Mouse (Mus musculus): ENCODE results near the gene Bcl2l14. TPM values are rescaled to one million over a fixed set of nuclear protein-coding genes. Genes with fewer than 3 reads are reported as not detected.

Bcl2l14 gene
- polyA plus RNA-seq, 2 experiments = 0.26 to 0.99 TPM

- 28% methylated on average over 5 of the region's 5 CpGs for WGBS
- H3K9ac ChIP-seq (ENCODE audit: low read depth, low read length, severe bottlenecking) = no peak overlapping the region
- H3K27me3 ChIP-seq (ENCODE audit: control insufficient read depth, insufficient read depth, low read length) = no peaks in the 10 kb centered on the region
- TF ChIP-seq POLR2A (IDR thresholded peaks at IDR 0.05; ENCODE audit: borderline replicate concordance, extremely low read depth, insufficient read depth, insufficient read length) = no peak
- no peak overlapping the region for H3K4me3 ChIP-seq (replicated peaks; ENCODE audit: low read length)
- H3K27ac ChIP-seq (replicated peaks; ENCODE audit: low read depth, low read length) = peak overlapping the region; percentile 55
- no peak for ATAC-seq (ENCODE audit: low FRiP score, low read depth)
- peak; percentile 28 for DNase-seq (ENCODE audit: low spot score)
- no peaks in the 10 kb centered on the region for H3K36me3 ChIP-seq (ENCODE audit: control insufficient read depth, insufficient read depth, low read length)
- H3K9me3 ChIP-seq (ENCODE audit: control insufficient read depth, low read length) = no peaks in the 10 kb centered on the region
- H3K4me2 ChIP-seq (replicated peaks; ENCODE audit: low read depth, low read length, severe bottlenecking) = 0 out of 2 replicates have a peak overlapping the region, but pooled peaks have one; percentile 16
- H3K4me1 ChIP-seq (ENCODE audit: control insufficient read depth, insufficient read depth, low read length) = peaks cover 31% of the 10 kb centered on the region
Observed at GRCm38 (mm10) chr6:134428455-134428854, 32.3 kb downstream of the Bcl2l14 start.

- no peak for TF ChIP-seq POLR2A (IDR thresholded peaks at IDR 0.05; ENCODE audit: borderline replicate concordance, extremely low read depth, insufficient read depth, insufficient read length)
- Histone ChIP-seq H3K36me3 (ENCODE audit: control insufficient read depth, insufficient read depth, low read length) (no peaks in the 10 kb centered on the region), H3K4me1 (ENCODE audit: control insufficient read depth, insufficient read depth, low read length) (peaks cover 39% of the 10 kb centered on the region), H3K9me3 (ENCODE audit: control insufficient read depth, low read length) (no peaks in the 10 kb centered on the region), H3K27ac (replicated peaks; ENCODE audit: low read depth, low read length) (no peak overlapping the region), H3K4me2 (replicated peaks; ENCODE audit: low read depth, low read length, severe bottlenecking) (no peak overlapping the region), H3K27me3 (ENCODE audit: control insufficient read depth, insufficient read depth, low read length) (no peaks in the 10 kb centered on the region), H3K9ac (ENCODE audit: low read depth, low read length, severe bottlenecking) (no peak overlapping the region), H3K4me3 (replicated peaks; ENCODE audit: low read length) (no peak overlapping the region)
- 48% methylated on average over 9 of the region's 9 CpGs for WGBS
- DNase-seq (ENCODE audit: low spot score) (peak; percentile 70), ATAC-seq (ENCODE audit: low FRiP score, low read depth) (peak; percentile 29)
Observed at GRCm38 (mm10) chr6:134430161-134430799, 34.2 kb downstream of the Bcl2l14 start.

GRCm38 (mm10) chr6:134431583-134431982 lies 35.5 kb downstream of the Bcl2l14 start:
- ATAC-seq (ENCODE audit: low FRiP score, low read depth) = no peak
- Histone ChIP-seq H3K36me3 (ENCODE audit: control insufficient read depth, insufficient read depth, low read length) (no peaks in the 10 kb centered on the region), H3K27me3 (ENCODE audit: control insufficient read depth, insufficient read depth, low read length) (no peaks in the 10 kb centered on the region), H3K27ac (replicated peaks; ENCODE audit: low read depth, low read length) (no peak overlapping the region), H3K9ac (ENCODE audit: low read depth, low read length, severe bottlenecking) (no peak overlapping the region), H3K9me3 (ENCODE audit: control insufficient read depth, low read length) (no peaks in the 10 kb centered on the region), H3K4me3 (replicated peaks; ENCODE audit: low read length) (no peak overlapping the region), H3K4me1 (ENCODE audit: control insufficient read depth, insufficient read depth, low read length) (peaks cover 39% of the 10 kb centered on the region), H3K4me2 (replicated peaks; ENCODE audit: low read depth, low read length, severe bottlenecking) (no peak overlapping the region)
- TF ChIP-seq POLR2A (IDR thresholded peaks at IDR 0.05; ENCODE audit: borderline replicate concordance, extremely low read depth, insufficient read depth, insufficient read length) = no peak
- DNase-seq (ENCODE audit: low spot score) = no peak
- 71% methylated on average over 4 of the region's 4 CpGs for WGBS

GRCm38 (mm10) chr6:134433281-134433680 lies 37.2 kb downstream of the Bcl2l14 start:
- WGBS = 92% methylated on average over 3 of the region's 3 CpGs

GRCm38 (mm10) chr6:134434044-134434443 lies 37.9 kb downstream of the Bcl2l14 start:
- 51% methylated on average over 6 of the region's 6 CpGs for WGBS
- H3K9me3 ChIP-seq (ENCODE audit: control insufficient read depth, low read length) = no peaks in the 10 kb centered on the region

More at GRCm38 (mm10) chr6:134433281-134433680, 37.2 kb downstream of the Bcl2l14 start:
- DNase-seq (ENCODE audit: low spot score) (no peak), ATAC-seq (ENCODE audit: low FRiP score, low read depth) (no peak)
- no peak for TF ChIP-seq POLR2A (IDR thresholded peaks at IDR 0.05; ENCODE audit: borderline replicate concordance, extremely low read depth, insufficient read depth, insufficient read length)
- no peak overlapping the region for H3K9ac ChIP-seq (ENCODE audit: low read depth, low read length, severe bottlenecking)
- no peak overlapping the region for H3K4me2 ChIP-seq (replicated peaks; ENCODE audit: low read depth, low read length, severe bottlenecking)
- H3K9me3 ChIP-seq (ENCODE audit: control insufficient read depth, low read length) = no peaks in the 10 kb centered on the region
- H3K4me1 ChIP-seq (ENCODE audit: control insufficient read depth, insufficient read depth, low read length) = peaks cover 45% of the 10 kb centered on the region
- no peaks in the 10 kb centered on the region for H3K36me3 ChIP-seq (ENCODE audit: control insufficient read depth, insufficient read depth, low read length)
- H3K27me3 ChIP-seq (ENCODE audit: control insufficient read depth, insufficient read depth, low read length) = no peaks in the 10 kb centered on the region
- H3K4me3 ChIP-seq (replicated peaks; ENCODE audit: low read length) = no peak overlapping the region
- H3K27ac ChIP-seq (replicated peaks; ENCODE audit: low read depth, low read length) = no peak overlapping the region

More at GRCm38 (mm10) chr6:134434044-134434443, 37.9 kb downstream of the Bcl2l14 start:
- Histone ChIP-seq H3K36me3 (ENCODE audit: control insufficient read depth, insufficient read depth, low read length) (no peaks in the 10 kb centered on the region), H3K27ac (replicated peaks; ENCODE audit: low read depth, low read length) (no peak overlapping the region), H3K4me1 (ENCODE audit: control insufficient read depth, insufficient read depth, low read length) (peaks cover 45% of the 10 kb centered on the region), H3K27me3 (ENCODE audit: control insufficient read depth, insufficient read depth, low read length) (no peaks in the 10 kb centered on the region), H3K4me3 (replicated peaks; ENCODE audit: low read length) (no peak overlapping the region), H3K9ac (ENCODE audit: low read depth, low read length, severe bottlenecking) (no peak overlapping the region), H3K4me2 (replicated peaks; ENCODE audit: low read depth, low read length, severe bottlenecking) (no peak overlapping the region)
- no peak for TF ChIP-seq POLR2A (IDR thresholded peaks at IDR 0.05; ENCODE audit: borderline replicate concordance, extremely low read depth, insufficient read depth, insufficient read length)
- no peak for ATAC-seq (ENCODE audit: low FRiP score, low read depth)
- no peak for DNase-seq (ENCODE audit: low spot score)

Measured in limb, embryonic 14.5 days (tissue).